Mouse (Mus musculus) liver, adult 2 months (tissue): ENCODE results near the gene Acacb.

Source experiments
- CTCF ChIP-seq: fragments of 200-500 bp; IDR thresholded peaks from 2 replicates; pipeline ENCODE4 v1.5.1; 2011; ENCODE audit warnings: low read depth, low read length, control low read depth
- POLR2A ChIP-seq: fragments of 200-500 bp; IDR thresholded peaks from 2 replicates; pipeline ENCODE4 v1.6.1; 2011; ENCODE audit warnings: low read length, control low read depth; ENCODE audit not compliant: insufficient read depth; ENCODE audit errors: extremely low read depth

GRCm38 (mm10) chr5:114285398-114285700 lies 139.0 kb downstream of the Acacb start:
- no peak for TF ChIP-seq POLR2A
- TF ChIP-seq CTCF: no peak
